Mouse (Mus musculus) CD4-positive helper T cell, adult 2 months (primary cell): ENCODE results near the gene Tnp1.

Experiments used
- DNase-seq: peaks from one replicate; pipeline ENCODE4 v3.0.0-alpha.2; 2012; ENCODE audit warnings: low read depth, missing footprints, low spot score

The Tnp1 gene

DNA sequence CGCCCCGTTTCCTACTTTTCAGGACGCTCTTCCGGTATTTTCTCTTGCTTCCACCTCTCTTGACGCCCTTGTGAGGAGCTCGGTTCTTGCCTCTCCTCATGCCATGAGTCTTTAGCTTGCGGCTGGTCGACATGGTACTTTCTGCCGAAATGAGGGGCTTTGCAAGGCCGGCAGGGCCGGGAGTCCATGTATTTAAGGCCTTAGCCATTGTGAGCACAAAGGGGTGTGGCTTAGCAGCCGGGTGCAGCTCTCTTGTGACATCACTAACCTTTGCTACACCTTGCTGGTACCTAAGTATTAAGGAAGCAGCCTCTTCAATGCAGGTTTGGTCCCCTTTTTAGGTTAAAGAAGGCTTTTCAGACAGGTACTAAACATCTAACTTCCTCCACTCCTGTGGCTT is at the start of gene Tnp1:
TSS of gene Tnp1 (minus strand) at position 179 of the 400 bp plus-strand sequence.
- no peak for DNase-seq

DNA sequence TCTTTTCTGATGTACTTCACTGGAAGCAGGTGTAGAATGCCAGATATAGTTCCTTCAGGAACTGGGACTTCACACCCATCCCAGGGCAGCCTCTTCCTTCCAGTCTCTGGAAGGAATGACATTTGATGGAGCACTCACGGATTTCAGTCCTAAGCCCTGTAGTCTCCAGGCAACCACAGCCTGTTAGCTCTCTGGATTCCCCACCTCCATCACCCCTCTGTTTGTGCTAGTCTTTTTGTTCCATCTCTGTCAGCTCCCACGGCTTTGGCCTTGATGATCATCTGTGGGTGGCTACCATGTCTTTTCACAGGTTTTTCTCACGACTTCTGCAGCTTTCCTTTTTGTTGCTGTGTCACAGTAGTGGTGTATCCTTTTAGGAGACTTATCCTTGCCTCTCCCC is 48.6 kb upstream of the Tnp1 start:
- no peak for DNase-seq

- no peak for DNase-seq
These were observed 46.0 kb upstream of the Tnp1 start for GRCm38 (mm10) chr1:73061491-73062233.

- DNase-seq: no peak
These were observed 44.6 kb upstream of the Tnp1 start for GRCm38 (mm10) chr1:73060271-73060670.

DNA sequence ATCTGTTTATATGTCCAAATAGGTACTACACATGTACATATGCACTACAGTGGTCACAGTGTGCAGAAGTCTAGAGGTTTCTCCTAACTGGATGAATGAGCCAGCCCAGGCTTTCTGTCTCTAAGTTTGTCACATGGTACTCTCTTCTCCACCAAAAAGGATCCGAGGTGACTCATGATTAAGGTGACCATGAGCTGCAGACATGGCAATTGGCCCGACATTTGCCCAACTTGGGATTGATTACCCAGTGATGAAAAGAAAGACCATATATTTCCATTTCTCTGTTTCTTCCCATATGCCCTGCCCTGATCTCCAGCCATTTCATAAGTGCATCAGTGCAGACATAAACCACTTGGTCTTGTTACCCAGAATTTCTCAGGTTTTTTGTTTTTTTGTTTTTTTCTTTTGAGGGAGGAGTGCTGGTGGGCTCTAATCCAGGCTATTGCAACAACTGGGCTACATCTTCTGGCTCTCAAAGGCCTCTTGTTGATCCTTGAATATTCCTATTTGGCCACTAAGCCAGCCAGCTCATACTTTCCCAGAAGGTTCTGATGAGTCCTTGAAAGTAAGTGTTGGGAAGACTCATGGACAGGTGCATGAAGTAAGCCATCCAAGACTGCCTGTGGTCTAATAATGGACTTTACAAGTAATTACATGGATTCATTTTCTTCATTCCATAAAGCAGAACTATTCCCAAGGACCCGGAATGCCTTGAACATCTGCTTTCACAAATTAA is 40.7 kb upstream of the Tnp1 start:
- no peak for DNase-seq

- no peak for DNase-seq
These were observed 40.1 kb upstream of the Tnp1 start for GRCm38 (mm10) chr1:73055820-73056219.

DNA sequence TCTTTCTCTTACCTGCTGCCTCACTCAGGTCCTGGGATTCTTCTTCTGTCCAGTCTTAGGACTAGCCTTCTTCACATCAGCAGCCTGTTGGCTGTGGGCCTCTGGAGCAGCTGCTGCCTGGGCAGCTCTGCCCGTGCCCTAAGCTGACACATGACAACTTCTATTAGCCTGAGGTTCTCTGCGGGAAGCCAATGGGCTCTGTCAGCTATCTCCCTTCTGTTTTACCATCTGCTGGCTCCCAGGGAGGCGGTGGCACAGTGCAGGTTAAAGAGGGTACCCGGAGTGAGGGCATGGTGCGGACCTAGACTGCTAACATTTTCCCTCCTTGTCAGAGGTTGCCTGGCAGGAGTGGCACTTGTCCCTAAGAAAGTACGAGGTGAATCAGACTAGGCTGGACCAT is 39.5 kb upstream of the Tnp1 start:
- DNase-seq: no peak

DNA sequence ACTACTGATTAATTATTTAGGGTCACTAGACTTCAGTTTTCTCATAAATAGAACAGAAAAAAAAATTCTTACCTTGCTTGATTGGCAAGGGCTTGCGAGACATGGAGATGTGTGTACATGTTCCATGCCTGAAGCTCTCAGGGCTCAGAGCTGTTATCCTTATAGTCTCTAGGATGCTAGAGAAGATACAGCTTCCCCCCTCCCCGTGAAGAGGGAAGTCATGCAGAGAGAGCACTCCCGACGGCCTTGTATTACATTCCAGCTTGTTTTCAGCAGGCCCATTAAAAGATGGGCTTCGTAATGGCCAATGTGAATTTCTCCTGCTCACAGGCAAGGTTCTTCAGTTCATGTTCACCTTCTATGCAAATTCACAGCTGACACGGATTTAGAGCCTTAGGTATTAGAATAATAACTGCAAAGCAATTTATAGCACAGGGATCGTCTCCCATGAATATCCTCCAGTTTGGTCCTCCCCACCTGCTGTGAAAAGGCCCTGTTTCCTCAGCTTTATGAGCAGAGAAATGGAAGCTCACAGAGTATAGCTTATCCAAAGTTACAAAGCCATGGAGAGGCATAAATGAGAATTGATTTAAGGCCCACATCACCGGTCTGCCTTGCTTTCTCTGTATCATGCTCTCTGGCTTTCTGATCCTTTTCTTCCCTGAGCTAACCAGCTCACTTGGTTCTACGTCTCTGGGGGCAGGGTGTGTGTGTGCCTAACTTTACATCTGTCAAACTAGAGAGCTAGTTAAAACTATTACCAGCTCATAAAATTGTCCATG is 38.0 kb upstream of the Tnp1 start:
- DNase-seq: no peak

DNA sequence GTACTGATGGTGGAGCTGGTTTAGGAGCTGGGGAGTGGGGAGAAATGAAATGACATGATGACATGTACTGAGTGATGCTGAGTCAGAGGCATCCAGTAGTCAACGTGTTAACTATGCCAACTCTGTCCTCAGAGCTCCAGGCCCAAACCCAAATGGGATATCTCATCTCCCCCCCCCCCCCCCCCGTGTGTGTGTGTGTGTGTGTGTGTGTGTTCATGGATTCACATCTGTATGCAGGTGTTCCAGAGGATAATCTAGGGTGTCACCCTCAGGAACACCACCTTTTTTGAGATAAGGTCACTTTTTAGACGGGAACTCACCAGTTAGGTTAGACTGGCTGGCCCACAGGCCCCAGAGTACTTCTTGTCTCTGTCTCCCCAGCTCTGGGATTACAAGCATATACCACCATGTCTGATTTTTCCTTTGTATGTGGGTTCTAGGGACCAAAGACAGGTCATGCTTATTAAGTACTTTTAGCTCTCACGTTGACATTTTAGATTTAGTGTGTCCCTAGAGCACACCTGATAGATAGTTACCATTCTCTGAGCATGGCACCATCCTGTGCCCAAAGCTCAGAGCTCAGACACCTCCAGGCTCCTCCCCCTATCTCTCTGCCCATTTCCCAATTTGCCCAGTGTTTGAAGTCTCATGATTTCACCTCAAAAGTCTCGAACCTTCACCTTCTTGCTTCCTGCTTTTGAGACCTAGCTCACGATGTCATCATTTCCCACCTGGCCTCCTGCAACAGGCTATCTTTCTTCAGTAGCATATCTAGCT is 31.4 kb upstream of the Tnp1 start:
- no peak for DNase-seq

GRCm38 (mm10) chr1:73045948-73046685 is 30.4 kb upstream of the Tnp1 start:
- DNase-seq: no peak

- DNase-seq: no peak
These were observed 28.0 kb upstream of the Tnp1 start for GRCm38 (mm10) chr1:73043671-73044070.

- DNase-seq: no peak
These were observed 25.1 kb upstream of the Tnp1 start for GRCm38 (mm10) chr1:73040691-73041425.

DNA sequence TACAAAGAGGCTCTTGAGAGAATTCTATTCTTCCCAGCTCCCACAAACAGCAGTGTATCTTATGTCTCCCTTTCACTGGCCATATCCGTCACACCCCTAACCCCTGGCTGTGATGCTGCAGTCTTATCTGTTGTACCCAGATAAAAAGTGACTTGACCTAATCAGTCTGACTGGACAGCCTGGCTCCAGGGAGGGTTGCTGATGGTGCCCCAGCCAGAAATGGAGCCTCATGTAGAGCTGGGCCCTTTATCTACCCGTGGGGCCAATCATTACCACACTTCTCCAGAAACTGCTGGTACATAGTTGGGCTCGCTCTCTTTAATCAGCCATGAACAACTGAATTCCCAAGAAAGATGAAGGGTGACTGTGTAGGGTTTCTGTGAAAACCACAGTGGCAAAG is 22.8 kb upstream of the Tnp1 start:
- DNase-seq: no peak

DNA sequence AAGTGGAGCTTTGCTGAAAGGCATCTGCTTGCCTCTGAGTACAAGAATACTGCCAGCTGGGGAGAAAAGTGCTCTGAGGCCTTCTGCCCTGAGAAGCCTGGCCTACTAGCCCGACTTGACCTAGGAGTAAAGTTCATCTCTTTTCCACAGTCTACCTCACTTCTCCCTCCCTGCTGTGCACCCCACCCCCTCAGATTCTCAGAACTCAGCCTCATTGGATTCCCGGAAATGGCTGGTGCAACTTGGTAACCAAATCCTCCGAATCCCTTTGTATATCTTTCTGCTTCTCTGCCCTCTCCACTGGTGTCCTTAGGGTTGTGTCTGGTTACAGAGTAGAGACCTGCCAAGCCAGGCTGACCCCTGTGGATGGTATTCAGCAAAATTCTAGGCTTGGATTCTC is 20.8 kb upstream of the Tnp1 start:
- no peak for DNase-seq

DNA sequence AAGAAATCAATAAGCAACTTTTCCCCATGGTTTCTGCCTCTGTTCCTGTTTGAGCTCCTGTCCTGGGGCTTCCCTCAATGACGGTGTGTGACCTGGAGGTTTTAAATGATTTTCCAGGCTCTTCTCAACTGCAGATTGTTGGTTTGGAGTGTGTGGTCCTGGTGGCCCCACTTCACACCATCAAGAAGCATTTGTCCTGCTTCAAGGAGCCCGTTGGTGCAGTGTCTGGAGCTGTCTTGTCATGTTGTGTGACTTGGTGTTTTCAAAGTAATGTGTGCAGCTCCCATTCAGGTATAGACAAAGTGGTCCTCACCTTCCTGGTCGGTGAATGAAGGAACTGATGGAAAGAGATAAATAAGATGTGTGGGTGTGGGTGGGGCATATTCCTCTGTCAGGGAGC is 20.0 kb upstream of the Tnp1 start:
- DNase-seq: no peak

GRCm38 (mm10) chr1:73032491-73032890 is 16.8 kb upstream of the Tnp1 start:
- no peak for DNase-seq

DNA sequence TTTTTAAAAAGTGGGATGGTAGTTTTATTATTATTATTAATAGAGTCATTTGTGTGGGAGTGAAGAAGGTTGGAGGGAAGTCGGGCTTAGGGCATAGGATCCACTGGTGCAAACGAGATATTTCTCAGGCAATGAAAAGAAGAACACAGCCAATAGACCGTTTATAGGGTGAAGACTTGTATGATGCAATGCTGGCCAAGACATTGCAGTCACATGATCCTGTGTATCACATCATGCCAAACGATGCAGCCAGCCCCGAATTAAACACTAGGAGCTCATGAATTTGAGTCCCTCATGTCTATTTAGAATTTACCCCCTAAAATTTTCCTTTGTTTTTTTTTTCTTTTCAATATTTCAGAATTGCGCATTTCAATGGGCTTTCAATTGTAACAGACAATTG is 13.0 kb upstream of the Tnp1 start:
- no peak for DNase-seq

- DNase-seq: no peak
These were observed 11.7 kb upstream of the Tnp1 start for GRCm38 (mm10) chr1:73027381-73027780.

DNA sequence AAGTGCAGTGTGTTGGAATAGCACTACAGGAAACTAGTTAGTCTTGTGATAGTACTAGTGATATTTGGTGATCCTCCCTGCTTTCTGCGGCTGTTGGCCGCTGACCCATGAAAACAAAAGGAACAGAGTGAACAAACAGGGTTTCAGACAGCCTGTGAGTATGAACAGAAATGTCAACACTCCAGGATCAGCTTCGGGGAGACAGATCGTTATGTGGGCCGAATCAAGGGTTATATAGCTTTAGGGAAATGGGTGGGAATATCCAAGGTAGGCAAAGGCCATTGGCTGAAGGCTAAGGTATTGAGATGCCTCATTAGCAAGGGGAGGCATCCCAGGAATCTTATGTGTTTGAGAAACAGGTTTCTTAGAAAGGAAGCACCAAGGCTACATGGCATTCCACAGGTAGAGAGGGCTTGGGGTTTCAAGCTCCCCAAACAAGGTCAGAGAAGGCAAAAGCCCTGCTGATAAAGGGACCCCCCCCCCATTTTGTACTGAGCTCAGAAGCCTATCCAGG is 11.1 kb upstream of the Tnp1 start:
- no peak for DNase-seq

- no peak for DNase-seq
These were observed 10.4 kb upstream of the Tnp1 start for GRCm38 (mm10) chr1:73026157-73026556.
